Mouse (Mus musculus): ENCODE data around the gene Myoz2.

DNA sequence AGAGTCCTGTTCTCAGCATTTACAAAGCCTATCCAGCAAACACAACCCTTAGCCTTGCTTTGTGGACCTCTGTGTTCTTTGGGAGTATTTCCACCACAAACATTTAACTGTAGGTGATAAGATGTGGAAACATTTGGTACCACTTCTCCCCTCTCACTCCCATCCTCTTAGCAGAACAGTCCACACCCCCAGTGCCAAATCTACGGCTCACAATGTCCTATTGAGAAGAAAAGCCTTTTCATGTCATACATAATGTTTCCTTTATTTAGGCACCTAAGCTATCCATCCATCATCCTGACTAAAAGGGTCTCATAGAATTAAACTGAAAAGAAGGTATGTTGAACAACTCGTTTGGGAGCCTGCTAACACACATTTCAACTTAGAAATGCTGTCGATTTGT is 9.2 kb downstream of the Myoz2 start:
- TF ChIP-seq CTCF (IDR thresholded peaks at IDR 0.05; ENCODE audit: low read depth) (no peak), EP300 (optimal IDR thresholded peaks at IDR 0.05) (no peak)
